Mouse (Mus musculus) C2C12 (cell line): ENCODE data around the gene Prima1. TPM values are rescaled to one million over a fixed set of nuclear protein-coding genes. Genes with fewer than 3 reads are reported as not detected.

ENCODE experiments used
- H3K27me3 ChIP-seq: one replicate; pipeline ENCODE4 v1.6.1; 2011; ENCODE audit not compliant: control insufficient read depth, insufficient read depth, insufficient read length
- H3K36me3 ChIP-seq: one replicate; pipeline ENCODE4 v1.6.1; 2011; ENCODE audit not compliant: control insufficient read depth, insufficient read depth
- H3K4me3 ChIP-seq: one replicate; pipeline ENCODE4 v1.5.1; 2011; ENCODE audit warnings: mild to moderate bottlenecking, control low read depth; ENCODE audit not compliant: poor library complexity, insufficient read depth, severe bottlenecking
- H3K79me2 ChIP-seq: one replicate; pipeline ENCODE4 v1.6.1; 2011; ENCODE audit not compliant: control insufficient read depth, insufficient read depth
- H3K79me3 ChIP-seq: one replicate; pipeline ENCODE4 v1.6.1; 2011; ENCODE audit warnings: low read depth, control low read depth
- H3ac ChIP-seq: one replicate; pipeline ENCODE3; 2011; ENCODE audit warnings: low read depth; ENCODE audit not compliant: control insufficient read depth, insufficient read length
- CEBPB ChIP-seq: IDR thresholded peaks from one replicate; pipeline ENCODE4 v1.6.1; 2011; ENCODE audit warnings: low read depth, mild to moderate bottlenecking, control low read depth, moderate library complexity
- CTCF ChIP-seq: IDR thresholded peaks from one replicate; pipeline ENCODE4 v1.5.1; 2011; ENCODE audit not compliant: control insufficient read depth, insufficient read depth, insufficient read length
- FOSL1 ChIP-seq: IDR thresholded peaks from one replicate; pipeline ENCODE4 v1.8.0; 2011; ENCODE audit warnings: mild to moderate bottlenecking, low read length; ENCODE audit not compliant: poor library complexity, insufficient read depth, severe bottlenecking
- MAX ChIP-seq: IDR thresholded peaks from one replicate; pipeline ENCODE4 v1.6.1; 2011; ENCODE audit warnings: mild to moderate bottlenecking, control low read depth
- MYOD1 ChIP-seq: IDR thresholded peaks from one replicate; pipeline ENCODE4 v1.6.1; 2011; ENCODE audit warnings: low read depth; ENCODE audit not compliant: control insufficient read depth, insufficient read length
- MYOG ChIP-seq: IDR thresholded peaks from one replicate; pipeline ENCODE4 v1.6.1; 2011; ENCODE audit not compliant: control insufficient read depth, insufficient read length; ENCODE audit errors: extremely low read depth
- USF1 ChIP-seq: IDR thresholded peaks from one replicate; pipeline ENCODE4 v1.6.1; 2011; ENCODE audit warnings: low read depth, mild to moderate bottlenecking, control low read depth, moderate library complexity
- polyA plus RNA-seq: library from polyadenylated mRNA; unstranded; fragments of >200 nt; fragmentation: generic; extraction: Trizol; gene quantifications from one replicate; pipeline ENCODE4 v1.2.1, GENCODE M21; 2012; ENCODE audit warnings: missing spikeins

The Prima1 gene
- polyA plus RNA-seq, 1 experiment: not detected

- Histone ChIP-seq H3K27me3 (no peaks in the 10 kb centered on the region), H3K79me3 (no peaks in the 10 kb centered on the region), H3K4me3 (no peak overlapping the region), H3K36me3 (no peaks in the 10 kb centered on the region), H3K79me2 (no peaks in the 10 kb centered on the region), H3ac (no peak overlapping the region)
- TF ChIP-seq FOSL1 (no peak), MAX (no peak), CEBPB (no peak), MYOG (no peak), USF1 (no peak), CTCF (no peak), MYOD1 (no peak)
Observed at GRCm38 (mm10) chr12:103238924-103239460, 3.0 kb downstream of the Prima1 start.

- no peak overlapping the region for H3K4me3 ChIP-seq
- H3ac ChIP-seq: no peak overlapping the region
- TF ChIP-seq FOSL1 (no peak), USF1 (no peak), MAX (no peak), CEBPB (no peak), MYOG (no peak), CTCF (no peak), MYOD1 (no peak)
- H3K36me3 ChIP-seq: no peaks in the 10 kb centered on the region
- H3K79me2 ChIP-seq: no peaks in the 10 kb centered on the region
- H3K27me3 ChIP-seq: no peaks in the 10 kb centered on the region
- no peaks in the 10 kb centered on the region for H3K79me3 ChIP-seq
Observed at GRCm38 (mm10) chr12:103235856-103236255, 6.1 kb downstream of the Prima1 start.

- no peaks in the 10 kb centered on the region for H3K79me2 ChIP-seq
- no peaks in the 10 kb centered on the region for H3K36me3 ChIP-seq
- no peaks in the 10 kb centered on the region for H3K27me3 ChIP-seq
- no peak overlapping the region for H3K4me3 ChIP-seq
- no peak overlapping the region for H3ac ChIP-seq
- no peak for TF ChIP-seq FOSL1
- no peak for TF ChIP-seq CEBPB
- TF ChIP-seq CTCF: no peak
- TF ChIP-seq MYOD1: no peak
- no peak for TF ChIP-seq MAX
- TF ChIP-seq USF1: no peak
- TF ChIP-seq MYOG: no peak
- no peaks in the 10 kb centered on the region for H3K79me3 ChIP-seq
Observed at GRCm38 (mm10) chr12:103235251-103235650, 6.7 kb downstream of the Prima1 start.

GRCm38 (mm10) chr12:103229058-103229457, 12.9 kb downstream of the Prima1 start:
- no peaks in the 10 kb centered on the region for H3K79me3 ChIP-seq
- no peaks in the 10 kb centered on the region for H3K36me3 ChIP-seq
- H3K79me2 ChIP-seq: no peaks in the 10 kb centered on the region
- no peaks in the 10 kb centered on the region for H3K27me3 ChIP-seq
- no peak overlapping the region for H3ac ChIP-seq
- TF ChIP-seq CEBPB (no peak), MYOD1 (no peak), MAX (no peak), MYOG (no peak), FOSL1 (no peak), CTCF (no peak), USF1 (no peak)
- no peak overlapping the region for H3K4me3 ChIP-seq

GRCm38 (mm10) chr12:103226121-103226520, 15.8 kb downstream of the Prima1 start:
- TF ChIP-seq MAX (no peak), MYOG (no peak), CEBPB (no peak), FOSL1 (no peak), MYOD1 (no peak), CTCF (no peak)
- H3K79me2 ChIP-seq: no peaks in the 10 kb centered on the region
- no peaks in the 10 kb centered on the region for H3K27me3 ChIP-seq
- no peak overlapping the region for H3K4me3 ChIP-seq
- H3ac ChIP-seq: no peak overlapping the region
- H3K79me3 ChIP-seq: no peaks in the 10 kb centered on the region
- H3K36me3 ChIP-seq: no peaks in the 10 kb centered on the region

GRCm38 (mm10) chr12:103223671-103224070, 18.3 kb downstream of the Prima1 start:
- Histone ChIP-seq H3K27me3 (no peaks in the 10 kb centered on the region), H3K4me3 (no peak overlapping the region), H3K36me3 (no peaks in the 10 kb centered on the region), H3K79me2 (no peaks in the 10 kb centered on the region), H3K79me3 (no peaks in the 10 kb centered on the region), H3ac (no peak overlapping the region)
- TF ChIP-seq CEBPB (no peak), MYOG (no peak), USF1 (no peak), MYOD1 (no peak), MAX (no peak), CTCF (no peak), FOSL1 (no peak)
